Mouse (Mus musculus) heart, adult 2 months (tissue): ENCODE data around the gene Olfr993. TPM values are rescaled to one million over a fixed set of nuclear protein-coding genes. Genes with fewer than 3 reads are reported as not detected.

Experiments
- DNase-seq, 2 experiments: peaks; one replicate each; pipeline ENCODE4 v3.0.0; 2021
- H3K27ac ChIP-seq: fragments of 200-600 bp; 2 replicates; pipeline ENCODE4 v1.8.1; 2022
- H3K27me3 ChIP-seq: fragments of 200-500 bp; 2 replicates; pipeline ENCODE4 v1.6.1; 2012; ENCODE audit warnings: mild to moderate bottlenecking, low read length, inconsistent platforms, mixed read lengths; ENCODE audit not compliant: control insufficient read depth, insufficient read depth
- H3K36me3 ChIP-seq: fragments of 200-500 bp; 2 replicates; pipeline ENCODE4 v1.6.1; 2012; ENCODE audit warnings: low read length, inconsistent platforms; ENCODE audit not compliant: control insufficient read depth, insufficient read depth
- H3K4me1 ChIP-seq: fragments of 200-500 bp; 2 replicates; pipeline ENCODE4 v1.6.1; 2011; ENCODE audit warnings: low read length; ENCODE audit not compliant: control insufficient read depth, insufficient read depth
- H3K4me3 ChIP-seq: fragments of 200-600 bp; 2 replicates; pipeline ENCODE4 v1.8.1; 2022
- H3K79me2 ChIP-seq: fragments of 200-500 bp; replicated peaks from 2 replicates; pipeline ENCODE4 v1.6.1; 2012; ENCODE audit warnings: mild to moderate bottlenecking, inconsistent platforms, low read length, moderate library complexity, mixed read lengths; ENCODE audit not compliant: control insufficient read depth, insufficient read depth
- H3K9ac ChIP-seq: fragments of 200-500 bp; 2 replicates; pipeline ENCODE4 v1.6.1; 2012; ENCODE audit warnings: low read depth, mild to moderate bottlenecking, control low read depth, inconsistent platforms, low read length, mixed read lengths
- CTCF ChIP-seq: fragments of 200-600 bp; IDR thresholded peaks from 2 replicates; pipeline ENCODE4 v1.8.1; 2022; ENCODE audit warnings: antibody characterized with exemption, mild to moderate bottlenecking, moderate library complexity
- EP300 ChIP-seq: fragments of 200-500 bp; IDR thresholded peaks from 2 replicates; pipeline ENCODE4 v1.6.1; 2011; ENCODE audit warnings: low read depth, low read length, control low read depth; ENCODE audit not compliant: insufficient read depth
- POLR2A ChIP-seq: fragments of 200-500 bp; IDR thresholded peaks from 2 replicates; pipeline ENCODE4 v1.6.1; 2011; ENCODE audit warnings: mild to moderate bottlenecking, low read depth, low read length, control low read depth; ENCODE audit not compliant: insufficient read depth
- WGBS: fragments of 180-500 bp; shearing (Covaris S2); methylation state at CpG from one replicate; pipeline ENCODE4 v1.1.7; 2018; 5-methylcytosine and 5-hydroxymethylcytosine counted together
- intact Hi-C: fragments of 180-260 bp; cut with DNase I; formaldehyde crosslinking; loops from one replicate; pipeline ENCODE4 v1.15.1; 2025
- long read RNA-seq: library from polyadenylated mRNA; stranded (forward); transcript quantifications from one replicate; pipeline ENCODE4 v2.0.0, GENCODE M21; 2021
- polyA plus RNA-seq: library from polyadenylated mRNA; depleted of rRNA; stranded (reverse); fragments of >200 nt; gene quantifications from 2 replicates; pipeline ENCODE4 v1.2.3, GENCODE M21; 2012; rRNA removed
- total RNA-seq, 2 experiments: library from RNA; stranded (reverse); gene quantifications; 2 replicates each; pipeline ENCODE4 v1.2.3; 2021

Gene Olfr993
- total RNA-seq (not detected), polyA plus RNA-seq (not detected in 2 replicates)
- long read RNA-seq = 0 reads

DNA sequence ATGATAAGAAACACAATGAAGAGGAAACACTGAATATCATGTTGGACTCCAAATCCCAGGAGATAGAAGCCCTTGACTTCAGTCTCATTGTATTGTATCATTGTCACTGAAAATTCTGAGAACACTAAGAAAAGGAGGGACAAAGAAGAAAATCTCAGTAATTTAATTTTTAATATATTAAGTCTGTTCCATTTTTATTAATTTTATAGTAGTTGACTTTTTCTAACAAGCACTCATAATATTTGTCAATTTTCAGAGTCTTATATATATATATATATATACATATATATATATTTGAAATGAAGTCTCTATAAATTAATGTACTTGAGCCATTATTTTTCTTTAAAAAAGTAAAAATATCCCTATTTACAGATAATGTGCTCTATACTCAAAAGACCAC is at the start of gene Olfr993:
Gene Olfr993 (minus strand): TSS at position 101 of the 400 bp plus-strand sequence.
- intact Hi-C loops = no loop called here
- TF ChIP-seq EP300 (no peak), POLR2A (no peak), CTCF (no peak)
- no peak for DNase-seq

DNA sequence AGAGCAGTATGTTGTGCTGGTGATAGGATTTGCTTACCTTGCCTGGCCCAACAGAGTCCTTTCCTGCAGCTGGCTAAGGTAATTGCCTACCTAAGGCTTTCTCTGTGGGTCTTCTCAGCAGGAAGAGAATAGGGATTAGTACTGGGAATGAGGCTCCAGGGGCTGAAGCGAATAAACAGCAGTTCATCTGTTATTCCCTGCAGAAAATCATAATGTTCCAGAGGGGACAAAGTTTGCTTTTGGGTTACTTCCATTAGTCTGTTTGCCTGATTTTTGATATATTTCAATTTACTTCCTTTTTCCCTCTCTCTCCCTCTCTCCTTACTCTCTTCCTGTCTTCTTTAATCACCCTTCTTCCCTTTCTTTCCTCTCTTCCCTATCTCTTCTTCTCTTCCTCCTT is 28.9 kb upstream of the Olfr993 start, which contains the start of gene Olfr995:
Gene Olfr995 (minus strand): TSS at position 101 of the 400 bp plus-strand sequence.
- Histone ChIP-seq H3K9ac (no peak within 1 kb of the TSS), H3K27me3 (no peaks in the 10 kb centered on the region), H3K27ac (no peak within 1 kb of the TSS), H3K4me1 (no peaks in the 10 kb centered on the region), H3K36me3 (no peaks in the 10 kb centered on the region), H3K4me3 (no peak within 1 kb of the TSS), H3K79me2 (no peaks in the 10 kb centered on the region)
- WGBS = 38% methylated on average over 1 of the region's 1 CpGs
- no peak for DNase-seq
- intact Hi-C loops = no loop called here
- TF ChIP-seq POLR2A (no peak), EP300 (no peak), CTCF (no peak)

More for the DNA sequence above, at the start of gene Olfr993:
- Histone ChIP-seq H3K4me1 (no peaks in the 10 kb centered on the region), H3K9ac (no peak within 1 kb of the TSS), H3K36me3 (no peaks in the 10 kb centered on the region), H3K4me3 (no peak within 1 kb of the TSS), H3K79me2 (no peaks in the 10 kb centered on the region), H3K27ac (no peak within 1 kb of the TSS), H3K27me3 (no peaks in the 10 kb centered on the region)

GRCm38 (mm10) chr2:85442546-85442945 is 27.9 kb upstream of the Olfr993 start:
- no peaks in the 10 kb centered on the region for H3K27me3 ChIP-seq
- H3K4me3 ChIP-seq = no peak overlapping the region
- H3K9ac ChIP-seq = no peak overlapping the region
- H3K4me1 ChIP-seq = no peaks in the 10 kb centered on the region
- H3K27ac ChIP-seq = no peak overlapping the region
- intact Hi-C loops = no loop called here
- H3K79me2 ChIP-seq = no peaks in the 10 kb centered on the region
- DNase-seq = no peak
- no peaks in the 10 kb centered on the region for H3K36me3 ChIP-seq
- TF ChIP-seq CTCF (no peak), EP300 (no peak), POLR2A (no peak)

DNA sequence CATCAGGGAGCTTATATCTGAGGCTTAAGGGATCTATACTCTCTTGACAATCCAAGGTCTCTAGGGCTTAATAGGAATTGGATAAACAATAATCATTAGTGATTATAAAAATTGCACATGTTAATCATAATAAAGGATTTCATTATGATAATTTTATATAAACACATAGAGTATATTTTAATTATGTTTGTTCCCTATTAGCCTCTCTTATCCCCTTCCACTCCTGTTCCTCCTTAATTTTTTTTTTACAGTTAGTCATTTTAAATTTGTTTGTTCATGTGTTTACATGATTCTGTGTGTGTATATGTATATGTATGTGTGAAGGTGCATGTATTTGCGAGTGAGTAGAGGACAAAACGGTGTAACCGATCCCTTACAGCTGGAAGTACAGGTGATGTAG is 21.7 kb upstream of the Olfr993 start, which contains the start of gene Olfr994:
Gene Olfr994 (minus strand): TSS at position 101 of the 400 bp plus-strand sequence.
- intact Hi-C loops = no loop called here
- 91% methylated on average over 3 of the region's 3 CpGs for WGBS
- Histone ChIP-seq H3K36me3 (no peaks in the 10 kb centered on the region), H3K27me3 (no peaks in the 10 kb centered on the region), H3K27ac (no peak within 1 kb of the TSS), H3K79me2 (no peaks in the 10 kb centered on the region), H3K4me3 (no peak within 1 kb of the TSS), H3K4me1 (no peaks in the 10 kb centered on the region), H3K9ac (no peak within 1 kb of the TSS)
- TF ChIP-seq CTCF (no peak), POLR2A (no peak), EP300 (no peak)
- no peak for DNase-seq

DNA sequence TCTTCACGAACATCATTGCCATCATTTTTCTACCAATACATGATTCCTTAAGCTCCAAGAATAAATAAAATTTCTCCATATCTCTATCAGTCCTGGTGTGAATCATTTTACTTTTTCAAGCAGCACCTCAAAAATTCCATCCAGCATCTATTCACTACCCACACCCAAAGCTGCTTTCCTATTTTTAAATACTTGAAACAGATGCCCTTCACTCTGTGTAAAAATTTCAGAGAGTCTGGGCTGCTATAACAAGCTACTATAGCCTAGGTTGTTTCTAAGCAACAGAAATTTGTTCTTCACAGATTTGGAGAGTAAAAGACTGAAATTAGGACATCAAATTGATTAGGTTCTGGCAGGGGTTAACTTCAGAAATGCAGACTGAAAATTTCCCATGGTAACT is 11.2 kb upstream of the Olfr993 start:
- Histone ChIP-seq H3K4me1 (no peaks in the 10 kb centered on the region), H3K9ac (no peak overlapping the region), H3K27me3 (no peaks in the 10 kb centered on the region), H3K4me3 (no peak overlapping the region), H3K79me2 (no peaks in the 10 kb centered on the region), H3K27ac (no peak overlapping the region), H3K36me3 (no peaks in the 10 kb centered on the region)
- intact Hi-C loops = no loop called here
- no peak for TF ChIP-seq POLR2A
- TF ChIP-seq CTCF = no peak
- no peak for TF ChIP-seq EP300
- no peak for DNase-seq
- WGBS = 85% methylated on average over 1 of the region's 1 CpGs

DNA sequence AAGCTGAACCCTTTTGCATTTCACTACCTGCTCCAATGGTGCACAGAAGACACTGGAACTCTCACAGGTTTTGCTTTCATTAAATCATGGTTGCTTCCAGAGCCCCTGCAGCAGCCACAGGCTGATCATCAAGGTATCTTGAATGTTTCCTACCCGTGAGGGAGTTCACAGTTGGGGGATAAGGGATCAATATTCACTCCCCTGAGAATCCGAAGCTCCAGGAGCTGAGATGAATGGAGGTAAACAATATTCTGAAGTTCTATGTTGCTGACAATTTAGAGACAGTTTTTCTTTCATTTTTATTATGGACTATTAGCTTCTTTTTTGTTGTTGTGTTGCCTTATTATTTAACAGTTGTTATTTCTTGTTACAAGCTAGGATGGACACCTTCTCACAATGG is 5.3 kb downstream of the Olfr993 start, which contains the start of gene Olfr992:
Gene Olfr992 (minus strand): TSS at position 101 of the 400 bp plus-strand sequence.
- Histone ChIP-seq H3K4me1 (no peaks in the 10 kb centered on the region), H3K27ac (no peak within 1 kb of the TSS), H3K27me3 (no peaks in the 10 kb centered on the region), H3K36me3 (no peaks in the 10 kb centered on the region), H3K79me2 (no peaks in the 10 kb centered on the region), H3K9ac (no peak within 1 kb of the TSS), H3K4me3 (no peak within 1 kb of the TSS)
- DNase-seq = no peak
- 63% methylated on average over 2 of the region's 2 CpGs for WGBS
- TF ChIP-seq POLR2A (no peak), EP300 (no peak), CTCF (no peak)
- intact Hi-C loops = no loop called here

Other genes with a start within 250 kb of the Olfr993 start
- gene Lrrc55, start 217.7 kb downstream of the Olfr993 start, total RNA-seq = 1 to 10 TPM in 1 of 2 experiments, under 1 TPM in 1; 0.81 to 1.6 TPM
- 1.3 and 3.1 TPM in 2 replicates for gene Lrrc55, start 217.7 kb downstream of the Olfr993 start, polyA plus RNA-seq
- gene Olfr987, start 75.6 kb downstream of the Olfr993 start, total RNA-seq = not detected
- not detected in 2 replicates for gene Olfr987, start 75.6 kb downstream of the Olfr993 start, polyA plus RNA-seq
- gene Olfr988, start 51.6 kb downstream of the Olfr993 start, total RNA-seq = not detected
- not detected in 2 replicates for gene Olfr988, start 51.6 kb downstream of the Olfr993 start, polyA plus RNA-seq
- not detected for gene Olfr992, start 5.4 kb downstream of the Olfr993 start, total RNA-seq
- not detected in 2 replicates for gene Olfr992, start 5.4 kb downstream of the Olfr993 start, polyA plus RNA-seq
- not detected for gene Olfr994, start 21.6 kb upstream of the Olfr993 start, total RNA-seq
- not detected in 2 replicates for gene Olfr994, start 21.6 kb upstream of the Olfr993 start, polyA plus RNA-seq
- not detected for gene Olfr995, start 28.8 kb upstream of the Olfr993 start, total RNA-seq
- gene Olfr995, start 28.8 kb upstream of the Olfr993 start, polyA plus RNA-seq = not detected in 2 replicates
- not detected for gene 4833423E24Rik, start 104.1 kb upstream of the Olfr993 start, total RNA-seq
- gene 4833423E24Rik, start 104.1 kb upstream of the Olfr993 start, polyA plus RNA-seq = 0.12 TPM in 1 of 2 replicates, not detected in the other
- not detected for gene Olfr996, start 164.3 kb upstream of the Olfr993 start, total RNA-seq
- gene Olfr996, start 164.3 kb upstream of the Olfr993 start, polyA plus RNA-seq = not detected in 2 replicates
- not detected for gene Olfr998, start 174.1 kb upstream of the Olfr993 start, total RNA-seq
- gene Olfr998, start 174.1 kb upstream of the Olfr993 start, polyA plus RNA-seq = not detected in 2 replicates
- not detected for gene Olfr1000, start 197.0 kb upstream of the Olfr993 start, total RNA-seq
- not detected in 2 replicates for gene Olfr1000, start 197.0 kb upstream of the Olfr993 start, polyA plus RNA-seq
- not detected for gene Olfr1002, start 235.8 kb upstream of the Olfr993 start, total RNA-seq
- gene Olfr1002, start 235.8 kb upstream of the Olfr993 start, polyA plus RNA-seq = not detected in 2 replicates
- not detected for gene Olfr154, start 249.6 kb upstream of the Olfr993 start, total RNA-seq
- gene Olfr154, start 249.6 kb upstream of the Olfr993 start, polyA plus RNA-seq = not detected in 2 replicates